Mouse (Mus musculus) heart, postnatal 36 days (tissue): ENCODE data around the gene Lhb. TPM values are rescaled to one million over a fixed set of nuclear protein-coding genes. Genes with fewer than 3 reads are reported as not detected.

ENCODE experiments used
- DNase-seq, 2 experiments: peaks; one replicate each; pipeline ENCODE4 v3.0.0; 2021 to 2022
- intact Hi-C: fragments of 180-260 bp; cut with DNase I; formaldehyde crosslinking; loops from one replicate; pipeline ENCODE4 v1.15.1; 2025
- microRNA-seq, 2 experiments: library from miRNA; unstranded; fragments of <30 nt; microRNA quantifications; one replicate each; pipeline ENCODE4 v1.2.0; 2021; ENCODE audit warnings: borderline number of aligned reads in 2 of 2
- total RNA-seq, 2 experiments: library from RNA; stranded (reverse); gene quantifications; 2 replicates each; pipeline ENCODE4 v1.2.3; 2021

The Lhb gene
- total RNA-seq, 2 experiments from 2014 or later, result not detected

GRCm38 (mm10) chr7:45467090-45467670 lies 46.6 kb downstream of the Lhb start:
- no peak for DNase-seq
- intact Hi-C loops, result no loop called here

GRCm38 (mm10) chr7:45470869-45471268 lies 50.2 kb downstream of the Lhb start:
- peak; percentile 72 to 87 for DNase-seq
- intact Hi-C loops, result loop anchor here (2.0 kb wide), 1 partner anchor 58 kb away; no protein-coding TSS in a partner anchor

Small RNAs within 50 kb of the gene (microRNA-seq; reads per million reads assigned to microRNA genes)
- 0 to 0.67 reads per million in 2 experiments for gene Gm22133

Other genes starting within 250 kb of the Lhb start
- not detected for gene Gfy, start 241.3 kb upstream of the Lhb start, total RNA-seq
- gene Pth2, start 239.8 kb upstream of the Lhb start, total RNA-seq, result not detected
- gene Ccdc155, start 215.9 kb upstream of the Lhb start, total RNA-seq, result not detected
- not detected for gene Dkkl1, start 208.7 kb upstream of the Lhb start, total RNA-seq
- 10 to 100 TPM; 10.3 to 11.4 TPM for gene Tead2, start 205.1 kb upstream of the Lhb start, total RNA-seq
- 1 to 10 TPM; 2.8 to 4.4 TPM for gene Cd37, start 181.7 kb upstream of the Lhb start, total RNA-seq
- gene Slc6a16, start 179.7 kb upstream of the Lhb start, total RNA-seq, result not detected
- gene Slc6a21, start 143.3 kb upstream of the Lhb start, total RNA-seq, result not detected
- gene Trpm4, start 87.0 kb upstream of the Lhb start, total RNA-seq, result 10 to 100 TPM; 24.6 to 27.4 TPM
- 100 to 1,000 TPM; 842 to 873 TPM for gene Hrc, start 85.5 kb upstream of the Lhb start, total RNA-seq
- not detected for gene Ppfia3, start 53.8 kb upstream of the Lhb start, total RNA-seq
- 1 to 10 TPM; 1.3 to 1.7 TPM for gene Lin7b, start 50.2 kb upstream of the Lhb start, total RNA-seq
- 10 to 100 TPM; 92.8 to 95.9 TPM for gene Snrnp70, start 25.1 kb upstream of the Lhb start, total RNA-seq
- gene Kcna7, start 15.2 kb upstream of the Lhb start, total RNA-seq, result 1 to 10 TPM; 4.5 to 5.8 TPM
- gene Ntf5, start 7.1 kb upstream of the Lhb start, total RNA-seq, result under 1 TPM in 1 of 2 experiments, not detected in 1; 0.30 TPM
- 100 to 1,000 TPM in 1 of 2 experiments, 10 to 100 TPM in 1; 96.0 to 102 TPM for gene Gys1, start 14.0 kb downstream of the Lhb start, total RNA-seq
- 10 to 100 TPM; 22.5 to 23.7 TPM for gene Ruvbl2, start 17.3 kb downstream of the Lhb start, total RNA-seq
- 100 to 1,000 TPM; 246 to 262 TPM for gene Ftl1, start 39.1 kb downstream of the Lhb start, total RNA-seq
- 10 to 100 TPM; 26.9 to 28.5 TPM for gene Bax, start 46.1 kb downstream of the Lhb start, total RNA-seq
- gene Tulp2, start 61.1 kb downstream of the Lhb start, total RNA-seq, result under 1 TPM in 1 of 2 experiments, not detected in 1; 0.16 TPM
- gene Gm45808, start 66.0 kb downstream of the Lhb start, total RNA-seq, result 1 to 10 TPM; 5.4 to 5.8 TPM
- 1 to 10 TPM; 7.6 to 7.7 TPM for gene Dhdh, start 68.0 kb downstream of the Lhb start, total RNA-seq
- 100 to 1,000 TPM; 140 to 148 TPM for gene Nucb1, start 89.6 kb downstream of the Lhb start, total RNA-seq
- 10 to 100 TPM; 32.0 to 32.9 TPM for gene Ppp1r15a, start 105.4 kb downstream of the Lhb start, total RNA-seq
- gene Plekha4, start 105.5 kb downstream of the Lhb start, total RNA-seq, result 1 to 10 TPM; 2.7 to 3.2 TPM
- gene Hsd17b14, start 134.1 kb downstream of the Lhb start, total RNA-seq, result under 1 TPM; 0.41 to 0.67 TPM
- gene Bcat2, start 149.3 kb downstream of the Lhb start, total RNA-seq, result 100 to 1,000 TPM; 232 to 235 TPM
- not detected for gene Fgf21, start 194.7 kb downstream of the Lhb start, total RNA-seq
- gene Fut1, start 196.5 kb downstream of the Lhb start, total RNA-seq, result not detected
- under 1 TPM in 1 of 2 experiments, not detected in 1; 0.30 TPM for gene Izumo1, start 201.0 kb downstream of the Lhb start, total RNA-seq
- gene Rasip1, start 206.7 kb downstream of the Lhb start, total RNA-seq, result 10 to 100 TPM; 30.0 to 31.8 TPM
- gene Mamstr, start 219.2 kb downstream of the Lhb start, total RNA-seq, result 1 to 10 TPM; 4.3 to 7.5 TPM
- gene Fut2, start 245.6 kb downstream of the Lhb start, total RNA-seq, result 1 to 10 TPM in 1 of 2 experiments, under 1 TPM in 1; 0.28 to 2.0 TPM